Mouse (Mus musculus): ENCODE measurements around the gene Olfr665. TPM values are rescaled to one million over a fixed set of nuclear protein-coding genes. Genes with fewer than 3 reads are reported as not detected.
"Not testable (repeated sequence)": the region's sequence is repeated elsewhere in the genome, so short reads cannot be mapped to it uniquely, and the experiment has no call there.

Olfr665 gene
- total RNA-seq (2014; fragmentation: Nextera tagmentation) (not detected in 2 replicates), total RNA-seq (2017) (0.05 and 0.17 TPM in 2 replicates), polyA plus RNA-seq (2012) (not detected in 2 replicates)

- no peak for ATAC-seq (ENCODE audit: extremely low read depth, insufficient number of reproducible peaks, low FRiP score, poor library complexity, severe bottlenecking)
- no peaks in the 10 kb centered on the region for H3K27me3 ChIP-seq (ENCODE audit: insufficient read depth, low read length)
- no peaks in the 10 kb centered on the region for H3K9me3 ChIP-seq (replicated peaks)
- no peak within 1 kb of the TSS for H3K4me3 ChIP-seq (ENCODE audit: low read depth, low read length)
- DNase-seq (ENCODE audit: low spot score): no peak
- no peak for TF ChIP-seq POLR2AphosphoS5 (IDR thresholded peaks at IDR 0.05; ENCODE audit: insufficient replicate concordance, low read depth, low read length)
- no peak for TF ChIP-seq CTCF (IDR thresholded peaks at IDR 0.05; ENCODE audit: low read depth, low read length)
- no peak for TF ChIP-seq GATA2 (IDR thresholded peaks at IDR 0.05; ENCODE audit: borderline replicate concordance, low read depth, low read length)
- TF ChIP-seq TAL1 (conservative IDR thresholded peaks at IDR 0.05; ENCODE audit: low read depth, low read length): no peak
- no peak for TF ChIP-seq GATA1 (IDR thresholded peaks at IDR 0.05; ENCODE audit: borderline replicate concordance, low read length)
- H3K4me1 ChIP-seq (ENCODE audit: insufficient read depth, low read depth, low read length): no peaks in the 10 kb centered on the region
- no peaks in the 10 kb centered on the region for H3K36me3 ChIP-seq (replicated peaks)
Observed at GRCm38 (mm10) chr7:104877731-104878130, at the start of gene Olfr665. Gene Olfr665 (plus strand): TSS chr7:104878031.

DNA sequence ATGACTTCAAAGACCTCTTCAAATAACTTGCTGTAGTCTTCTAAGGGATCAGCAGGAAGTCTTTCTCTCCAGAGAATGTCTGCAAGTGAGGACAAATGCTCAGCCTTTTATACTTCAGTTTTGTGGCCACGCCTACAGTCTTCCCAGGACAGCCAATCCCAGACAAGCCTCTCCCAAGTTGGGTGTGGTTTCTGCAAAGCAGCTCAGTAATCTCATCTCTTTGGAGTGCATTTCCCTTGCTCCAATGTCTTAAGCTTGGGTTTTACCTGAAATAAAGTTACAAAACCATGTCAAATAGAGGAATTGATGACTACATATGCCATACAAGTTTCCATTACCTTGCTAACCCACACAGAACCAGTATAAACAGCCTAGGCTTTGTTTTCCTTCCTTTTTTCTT, 35.3 kb upstream of the Olfr665 start, which contains the start of gene Usp17lb:
Gene Usp17lb, minus strand, starts transcription at position 101 of the 400 bp plus-strand sequence.
- no peak for ATAC-seq (ENCODE audit: extremely low read depth, insufficient number of reproducible peaks, low FRiP score, poor library complexity, severe bottlenecking)
- no peaks in the 10 kb centered on the region for H3K9me3 ChIP-seq (replicated peaks)
- no peaks in the 10 kb centered on the region for H3K4me1 ChIP-seq (ENCODE audit: insufficient read depth, low read depth, low read length)
- no peak for DNase-seq (ENCODE audit: low spot score)
- no peak within 1 kb of the TSS for H3K4me3 ChIP-seq (ENCODE audit: low read depth, low read length)
- H3K36me3 ChIP-seq (replicated peaks): no peaks in the 10 kb centered on the region
- H3K27me3 ChIP-seq (ENCODE audit: insufficient read depth, low read length): no peaks in the 10 kb centered on the region
- TF ChIP-seq GATA2 (IDR thresholded peaks at IDR 0.05; ENCODE audit: borderline replicate concordance, low read depth, low read length) (no peak), CTCF (IDR thresholded peaks at IDR 0.05; ENCODE audit: low read depth, low read length) (no peak), POLR2AphosphoS5 (IDR thresholded peaks at IDR 0.05; ENCODE audit: insufficient replicate concordance, low read depth, low read length) (no peak), GATA1 (IDR thresholded peaks at IDR 0.05; ENCODE audit: borderline replicate concordance, low read length) (no peak), TAL1 (conservative IDR thresholded peaks at IDR 0.05; ENCODE audit: low read depth, low read length) (no peak)

GRCm38 (mm10) chr7:104843731-104844287, 34.0 kb upstream of the Olfr665 start:
- TF ChIP-seq CTCF (IDR thresholded peaks at IDR 0.05; ENCODE audit: low read depth, low read length) (no peak), TAL1 (conservative IDR thresholded peaks at IDR 0.05; ENCODE audit: low read depth, low read length) (no peak), GATA1 (IDR thresholded peaks at IDR 0.05; ENCODE audit: borderline replicate concordance, low read length) (no peak), GATA2 (IDR thresholded peaks at IDR 0.05; ENCODE audit: borderline replicate concordance, low read depth, low read length) (no peak)
- Histone ChIP-seq H3K27me3 (ENCODE audit: insufficient read depth, low read length) (no peaks in the 10 kb centered on the region), H3K36me3 (replicated peaks) (no peaks in the 10 kb centered on the region), H3K4me1 (ENCODE audit: insufficient read depth, low read depth, low read length) (no peaks in the 10 kb centered on the region), H3K4me3 (ENCODE audit: low read depth, low read length) (no peak overlapping the region), H3K9me3 (replicated peaks) (no peaks in the 10 kb centered on the region)
- no peak for ATAC-seq (ENCODE audit: extremely low read depth, insufficient number of reproducible peaks, low FRiP score, poor library complexity, severe bottlenecking)
- no peak for DNase-seq (ENCODE audit: low spot score)

- ATAC-seq (ENCODE audit: extremely low read depth, insufficient number of reproducible peaks, low FRiP score, poor library complexity, severe bottlenecking); H3K27me3 ChIP-seq (ENCODE audit: insufficient read depth, low read length); H3K4me3 ChIP-seq (ENCODE audit: low read depth, low read length); H3K9me3 ChIP-seq (replicated peaks); DNase-seq (ENCODE audit: low spot score); H3K4me1 ChIP-seq (ENCODE audit: insufficient read depth, low read depth, low read length); H3K36me3 ChIP-seq (replicated peaks): not testable (repeated sequence)
Observed at GRCm38 (mm10) chr7:104851546-104851945, 26.3 kb upstream of the Olfr665 start.

DNA sequence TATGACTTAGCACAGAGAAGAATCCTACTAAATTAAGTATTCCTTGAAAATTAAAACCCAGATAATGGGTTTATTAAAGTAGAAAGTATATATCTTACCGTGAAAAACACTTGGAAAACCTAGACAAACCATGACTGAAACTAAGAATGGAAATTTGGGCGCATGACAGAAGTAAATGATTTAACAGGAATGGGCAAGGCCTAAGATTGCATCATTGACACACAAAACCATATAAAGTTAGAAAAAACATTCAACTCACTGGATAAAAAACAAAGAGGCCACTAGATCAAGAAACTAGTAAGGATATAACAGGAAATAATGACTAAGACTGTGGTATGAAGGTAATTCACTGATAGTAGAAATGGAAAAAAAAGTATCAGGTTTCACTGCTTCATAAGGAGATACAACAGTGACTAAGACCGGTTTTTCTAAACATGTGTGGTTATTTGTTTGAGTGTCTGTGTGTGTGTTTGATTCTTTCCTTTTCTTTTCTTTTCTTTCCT, 22.5 kb upstream of the Olfr665 start:
- Histone ChIP-seq H3K27me3 (ENCODE audit: insufficient read depth, low read length) (no peaks in the 10 kb centered on the region), H3K36me3 (replicated peaks) (no peaks in the 10 kb centered on the region), H3K4me1 (ENCODE audit: insufficient read depth, low read depth, low read length) (no peaks in the 10 kb centered on the region), H3K9me3 (replicated peaks) (no peaks in the 10 kb centered on the region), H3K4me3 (ENCODE audit: low read depth, low read length) (no peak overlapping the region)
- DNase-seq (ENCODE audit: low spot score): no peak
- no peak for ATAC-seq (ENCODE audit: extremely low read depth, insufficient number of reproducible peaks, low FRiP score, poor library complexity, severe bottlenecking)
- TF ChIP-seq GATA1 (IDR thresholded peaks at IDR 0.05; ENCODE audit: borderline replicate concordance, low read length) (no peak), TAL1 (conservative IDR thresholded peaks at IDR 0.05; ENCODE audit: low read depth, low read length) (no peak)

DNA sequence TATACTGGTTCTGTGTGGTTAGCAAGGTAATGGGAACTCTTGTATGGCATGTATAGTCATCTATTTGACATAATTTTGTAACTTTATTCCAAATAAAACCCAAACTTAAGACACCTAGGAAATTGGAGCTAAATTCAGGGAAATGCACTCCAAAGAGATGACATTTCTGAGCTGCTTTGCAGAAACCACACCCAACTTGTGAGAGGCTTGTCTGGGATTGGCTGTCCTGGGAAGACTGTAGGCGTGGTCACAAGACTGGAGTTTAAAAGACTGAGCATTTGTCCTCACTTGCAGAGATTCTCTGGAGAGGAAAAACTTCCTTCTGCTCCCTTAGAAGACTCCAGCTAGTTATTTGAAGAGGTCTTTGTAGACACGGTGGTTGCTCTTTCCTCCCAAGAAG, 21.1 kb upstream of the Olfr665 start, which contains the start of gene Usp17la:
Gene Usp17la, plus strand, starts transcription at position 301 of the 400 bp plus-strand sequence.
- not testable (repeated sequence) for H3K36me3 ChIP-seq (replicated peaks); ATAC-seq (ENCODE audit: extremely low read depth, insufficient number of reproducible peaks, low FRiP score, poor library complexity, severe bottlenecking); H3K9me3 ChIP-seq (replicated peaks); H3K4me3 ChIP-seq (ENCODE audit: low read depth, low read length); H3K4me1 ChIP-seq (ENCODE audit: insufficient read depth, low read depth, low read length); DNase-seq (ENCODE audit: low spot score); H3K27me3 ChIP-seq (ENCODE audit: insufficient read depth, low read length)

- no peaks in the 10 kb centered on the region for H3K27me3 ChIP-seq (ENCODE audit: insufficient read depth, low read length)
- no peaks in the 10 kb centered on the region for H3K9me3 ChIP-seq (replicated peaks)
- no peak overlapping the region for H3K4me3 ChIP-seq (ENCODE audit: low read depth, low read length)
- no peaks in the 10 kb centered on the region for H3K4me1 ChIP-seq (ENCODE audit: insufficient read depth, low read depth, low read length)
- no peaks in the 10 kb centered on the region for H3K36me3 ChIP-seq (replicated peaks)
- ATAC-seq (ENCODE audit: extremely low read depth, insufficient number of reproducible peaks, low FRiP score, poor library complexity, severe bottlenecking) (no peak), DNase-seq (ENCODE audit: low spot score) (no peak)
- TF ChIP-seq TAL1 (conservative IDR thresholded peaks at IDR 0.05; ENCODE audit: low read depth, low read length): no peak
- no peak for TF ChIP-seq GATA1 (IDR thresholded peaks at IDR 0.05; ENCODE audit: borderline replicate concordance, low read length)
- TF ChIP-seq GATA2 (IDR thresholded peaks at IDR 0.05; ENCODE audit: borderline replicate concordance, low read depth, low read length): no peak
- no peak for TF ChIP-seq CTCF (IDR thresholded peaks at IDR 0.05; ENCODE audit: low read depth, low read length)
- TF ChIP-seq POLR2AphosphoS5 (IDR thresholded peaks at IDR 0.05; ENCODE audit: insufficient replicate concordance, low read depth, low read length): no peak
Observed at GRCm38 (mm10) chr7:104857683-104858082, 20.1 kb upstream of the Olfr665 start.

Measured in G1E (cell line).